Mouse (Mus musculus): ENCODE measurements at regions not wholly inside any gene's neighbourhood (a gene's known extent, or its start where the extent isn't known, plus 50 kb on each side); places are given as distances from the start of the nearest gene placed in this dataset.
A peak's percentile ranks its signal among the peaks of the same experiment; 100 is the strongest.

- peak; percentile 66 to 75 for DNase-seq (ENCODE audit: extremely low spot score in 1 of 2, low spot score in 2 of 2)
- intact Hi-C loops (cut with DNase I) = no loop called here
These were observed 227.7 kb downstream of the Spry2 start for GRCm38 (mm10) chr14:105668969-105669368.

- intact Hi-C loops (cut with DNase I) = no loop called here
- DNase-seq (ENCODE audit: extremely low spot score in 1 of 2, low spot score in 2 of 2) = no peak
These were observed 231.9 kb downstream of the Spry2 start for GRCm38 (mm10) chr14:105664671-105665198.

GRCm38 (mm10) chr14:105663472-105663871 lies 233.1 kb downstream of the Spry2 start:
- intact Hi-C loops (cut with DNase I) = no loop called here
- no peak for DNase-seq (ENCODE audit: extremely low spot score in 1 of 2, low spot score in 2 of 2)

GRCm38 (mm10) chr14:105662839-105663238 lies 233.8 kb downstream of the Spry2 start:
- no peak for DNase-seq (ENCODE audit: extremely low spot score in 1 of 2, low spot score in 2 of 2)
- intact Hi-C loops (cut with DNase I) = no loop called here

GRCm38 (mm10) chr14:105658316-105658715 lies 238.3 kb downstream of the Spry2 start:
- no peak for DNase-seq (ENCODE audit: extremely low spot score in 1 of 2, low spot score in 2 of 2)
- intact Hi-C loops (cut with DNase I) = no loop called here

- intact Hi-C loops (cut with DNase I) = no loop called here
- no peak for DNase-seq (ENCODE audit: extremely low spot score in 1 of 2, low spot score in 2 of 2)
These were observed 249.5 kb downstream of the Spry2 start for GRCm38 (mm10) chr14:105647166-105647565.

- intact Hi-C loops (cut with DNase I) = no loop called here
- DNase-seq (ENCODE audit: extremely low spot score in 1 of 2, low spot score in 2 of 2) = no peak
These were observed 252.2 kb downstream of the Spry2 start for GRCm38 (mm10) chr14:105644428-105644827.

- intact Hi-C loops (cut with DNase I) = no loop called here
- no peak for DNase-seq (ENCODE audit: extremely low spot score in 1 of 2, low spot score in 2 of 2)
These were observed 253.2 kb downstream of the Spry2 start for GRCm38 (mm10) chr14:105643285-105643957.

- intact Hi-C loops (cut with DNase I) = loop anchor here (5.0 kb wide), 2 partner anchors 40 to 265 kb away; partner anchors contain the start of gene Spry2
- DNase-seq (ENCODE audit: extremely low spot score in 1 of 2, low spot score in 2 of 2) = no peak
These were observed 264.3 kb downstream of the Spry2 start for GRCm38 (mm10) chr14:105632335-105632734.

- peak in 1 of 2 experiments; percentile 63 for DNase-seq (ENCODE audit: extremely low spot score in 1 of 2, low spot score in 2 of 2)
- intact Hi-C loops (cut with DNase I) = loop anchor here (5.0 kb wide), 2 partner anchors 41 to 266 kb away; partner anchors contain the start of gene Spry2
These were observed 265.0 kb downstream of the Spry2 start for GRCm38 (mm10) chr14:105631681-105632031.

GRCm38 (mm10) chr14:105630867-105631680 lies 265.5 kb downstream of the Spry2 start:
- peak in 1 of 2 experiments; percentile 91 for DNase-seq (ENCODE audit: extremely low spot score in 1 of 2, low spot score in 2 of 2)
- intact Hi-C loops (cut with DNase I) = loop anchor here (5.0 kb wide), 2 partner anchors 41 to 266 kb away; partner anchors contain the start of gene Spry2

GRCm38 (mm10) chr14:105630444-105630843 lies 266.2 kb downstream of the Spry2 start:
- intact Hi-C loops (cut with DNase I) = loop anchor here (5.0 kb wide), 2 partner anchors 42 to 267 kb away; partner anchors contain the start of gene Spry2
- DNase-seq (ENCODE audit: extremely low spot score in 1 of 2, low spot score in 2 of 2) = no peak

- no peak for DNase-seq (ENCODE audit: extremely low spot score in 1 of 2, low spot score in 2 of 2)
- intact Hi-C loops (cut with DNase I) = loop anchor here (10.0 kb wide), 1 partner anchor 154 kb away; no protein-coding TSS in a partner anchor
These were observed 267.9 kb downstream of the Spry2 start for GRCm38 (mm10) chr14:105628673-105629072.

- intact Hi-C loops (cut with DNase I) = loop anchor here (10.0 kb wide), 1 partner anchor 150 kb away; no protein-coding TSS in a partner anchor
- DNase-seq (ENCODE audit: extremely low spot score in 1 of 2, low spot score in 2 of 2) = no peak
These were observed 272.2 kb downstream of the Spry2 start for GRCm38 (mm10) chr14:105624387-105624786.

GRCm38 (mm10) chr14:105622166-105622565 lies 274.5 kb downstream of the Spry2 start:
- no peak for DNase-seq (ENCODE audit: extremely low spot score in 1 of 2, low spot score in 2 of 2)
- intact Hi-C loops (cut with DNase I) = loop anchor here (10.0 kb wide), 1 partner anchor 147 kb away; no protein-coding TSS in a partner anchor

- DNase-seq (ENCODE audit: extremely low spot score in 1 of 2, low spot score in 2 of 2) = no peak
- intact Hi-C loops (cut with DNase I) = loop anchor here (10.0 kb wide), 1 partner anchor 146 kb away; no protein-coding TSS in a partner anchor
These were observed 275.5 kb downstream of the Spry2 start for GRCm38 (mm10) chr14:105621124-105621523.

GRCm38 (mm10) chr14:105619449-105619848 lies 277.2 kb downstream of the Spry2 start:
- no peak for DNase-seq (ENCODE audit: extremely low spot score in 1 of 2, low spot score in 2 of 2)
- intact Hi-C loops (cut with DNase I) = no loop called here

- DNase-seq (ENCODE audit: extremely low spot score in 1 of 2, low spot score in 2 of 2) = no peak
- intact Hi-C loops (cut with DNase I) = no loop called here
These were observed 280.9 kb downstream of the Spry2 start for GRCm38 (mm10) chr14:105615766-105616165.

GRCm38 (mm10) chr14:105612794-105613193 lies 283.8 kb downstream of the Spry2 start:
- DNase-seq (ENCODE audit: extremely low spot score in 1 of 2, low spot score in 2 of 2) = no peak
- intact Hi-C loops (cut with DNase I) = no loop called here
